Mouse (Mus musculus) myocyte (in vitro differentiated cells): ENCODE results near the gene Sesn2. TPM values are rescaled to one million over a fixed set of nuclear protein-coding genes. Genes with fewer than 3 reads are reported as not detected.
A peak's percentile ranks its signal among the peaks of the same experiment; 100 is the strongest.

ENCODE experiments used
- H3K27me3 ChIP-seq: one replicate; pipeline ENCODE4 v1.6.1; 2011; ENCODE audit not compliant: control insufficient read depth, insufficient read depth, insufficient read length
- H3K36me3 ChIP-seq: one replicate; pipeline ENCODE4 v1.6.1; 2011; ENCODE audit not compliant: control insufficient read depth, insufficient read depth
- H3K4me2 ChIP-seq: one replicate; pipeline ENCODE4 v1.6.1; 2011; ENCODE audit warnings: low read depth, control low read depth
- H3K4me3 ChIP-seq: one replicate; pipeline ENCODE4 v1.5.1; 2011; ENCODE audit warnings: mild to moderate bottlenecking, control low read depth, moderate library complexity
- H3K79me2 ChIP-seq: one replicate; pipeline ENCODE4 v1.6.1; 2011; ENCODE audit not compliant: control insufficient read depth, insufficient read depth
- H3ac ChIP-seq: one replicate; pipeline ENCODE4 v1.6.1; 2011; ENCODE audit not compliant: control insufficient read depth, insufficient read length
- CEBPB ChIP-seq: IDR thresholded peaks from 2 replicates; pipeline ENCODE4 v1.6.1; 2011; ENCODE audit warnings: mild to moderate bottlenecking, moderate library complexity; ENCODE audit not compliant: poor library complexity, insufficient read depth, severe bottlenecking
- E2F4 ChIP-seq: IDR thresholded peaks from one replicate; pipeline ENCODE4 v1.6.1; 2011; ENCODE audit warnings: mild to moderate bottlenecking, control low read depth, moderate library complexity; ENCODE audit not compliant: insufficient read depth
- MAX ChIP-seq: IDR thresholded peaks from one replicate; pipeline ENCODE4 v1.6.1; 2011; ENCODE audit warnings: low read depth, mild to moderate bottlenecking, control low read depth
- MYOD1 ChIP-seq, 3 experiments: IDR thresholded peaks; one replicate each; pipeline ENCODE4 v1.6.1; 2011; ENCODE audit warnings: control low read depth in 2 of 3, low read depth in 2 of 3, mild to moderate bottlenecking in 2 of 3, moderate library complexity in 1 of 3; ENCODE audit not compliant: insufficient read length in 2 of 3, control insufficient read depth in 1 of 3
- MYOG ChIP-seq, 3 experiments: IDR thresholded peaks; one replicate each; pipeline ENCODE4 v1.6.1; 2011; ENCODE audit warnings: control low read depth in 2 of 3, low read depth in 2 of 3, mild to moderate bottlenecking in 2 of 3; ENCODE audit not compliant: insufficient read length in 2 of 3, control insufficient read depth in 1 of 3, insufficient read depth in 1 of 3
- POLR2A ChIP-seq: IDR thresholded peaks from one replicate; pipeline ENCODE4 v1.6.1; 2011; ENCODE audit warnings: low read depth, mild to moderate bottlenecking, control low read depth, moderate library complexity; ENCODE audit not compliant: insufficient read length
- POLR2AphosphoS2 ChIP-seq: IDR thresholded peaks from one replicate; pipeline ENCODE4 v1.6.1; 2011; ENCODE audit warnings: low read depth, control low read depth; ENCODE audit not compliant: insufficient read length
- REST ChIP-seq: IDR thresholded peaks from one replicate; pipeline ENCODE4 v1.6.1; 2011; ENCODE audit warnings: mild to moderate bottlenecking, control low read depth, moderate library complexity; ENCODE audit not compliant: insufficient read depth, insufficient read length
- SRF ChIP-seq: IDR thresholded peaks from one replicate; pipeline ENCODE4 v1.6.1; 2011; ENCODE audit warnings: low read depth; ENCODE audit not compliant: control insufficient read depth, insufficient read length
- TCF12 ChIP-seq: IDR thresholded peaks from one replicate; pipeline ENCODE4 v1.6.1; 2011; ENCODE audit warnings: mild to moderate bottlenecking, control low read depth; ENCODE audit not compliant: poor library complexity, insufficient read depth, severe bottlenecking
- TCF3 ChIP-seq: IDR thresholded peaks from one replicate; pipeline ENCODE4 v1.6.1; 2011; ENCODE audit warnings: low read depth, control low read depth; ENCODE audit not compliant: insufficient read length
- USF1 ChIP-seq: IDR thresholded peaks from one replicate; pipeline ENCODE4 v1.6.1; 2011; ENCODE audit warnings: low read depth, mild to moderate bottlenecking, control low read depth, moderate library complexity
- polyA plus RNA-seq: library from polyadenylated mRNA; unstranded; fragments of >200 nt; fragmentation: generic; extraction: Trizol; gene quantifications from one replicate; pipeline ENCODE4 v1.2.1, GENCODE M21; 2012; ENCODE audit warnings: missing spikeins

Sesn2 gene
- polyA plus RNA-seq, 1 experiment = 71.5 TPM

- H3K79me2 ChIP-seq = no peaks in the 10 kb centered on the region
Measured at GRCm38 (mm10) chr4:132473411-132473810, 36.9 kb downstream of the Sesn2 start.

DNA sequence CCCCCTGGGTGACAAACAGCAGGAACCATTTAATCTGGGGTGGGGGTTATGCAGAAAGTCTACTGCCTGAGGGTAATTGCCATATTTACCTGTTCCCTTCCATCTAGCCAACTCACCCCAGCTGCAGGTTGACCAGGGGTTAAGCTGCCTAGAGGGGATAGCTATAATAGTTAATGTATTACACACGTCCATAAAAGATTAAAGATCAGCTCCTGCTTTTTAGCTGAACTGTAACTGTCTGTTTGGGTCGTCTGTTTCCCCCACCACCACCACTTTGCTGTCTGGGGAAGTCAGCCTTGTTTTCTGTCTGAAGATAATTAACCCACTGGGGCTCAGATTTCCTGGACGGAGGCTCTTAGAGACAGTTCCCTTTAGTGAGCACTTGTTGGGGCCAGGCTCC is 40.4 kb downstream of the Sesn2 start:
- H3ac ChIP-seq = no peak overlapping the region
- TF ChIP-seq TCF3 (no peak), REST (no peak), SRF (no peak), POLR2AphosphoS2 (no peak), MYOD1 (IDR thresholded peaks at IDR 0.05; ENCODE audit: control insufficient read depth in 1 of 3, insufficient read length in 2 of 3, low read depth in 2 of 3) (no peak), POLR2A (no peak), USF1 (no peak), MYOG (IDR thresholded peaks at IDR 0.05; ENCODE audit: control insufficient read depth in 1 of 3, insufficient read depth in 1 of 3, insufficient read length in 2 of 3, low read depth in 2 of 3) (no peak), TCF12 (no peak), E2F4 (no peak)
- H3K4me3 ChIP-seq = no peak overlapping the region
- H3K4me2 ChIP-seq = no peak overlapping the region
- H3K79me2 ChIP-seq = no peaks in the 10 kb centered on the region
- no peaks in the 10 kb centered on the region for H3K27me3 ChIP-seq
- no peaks in the 10 kb centered on the region for H3K36me3 ChIP-seq

More at GRCm38 (mm10) chr4:132473411-132473810, 36.9 kb downstream of the Sesn2 start:
- Histone ChIP-seq H3ac (no peak overlapping the region), H3K4me2 (no peak overlapping the region), H3K4me3 (no peak overlapping the region), H3K27me3 (no peaks in the 10 kb centered on the region), H3K36me3 (no peaks in the 10 kb centered on the region)
- TF ChIP-seq MYOD1 (IDR thresholded peaks at IDR 0.05; ENCODE audit: control insufficient read depth in 1 of 3, insufficient read length in 2 of 3, low read depth in 2 of 3) = no peak
- TF ChIP-seq TCF3 = no peak
- TF ChIP-seq E2F4 = no peak
- TF ChIP-seq SRF = no peak
- no peak for TF ChIP-seq REST
- TF ChIP-seq USF1 = no peak
- TF ChIP-seq POLR2A = no peak
- TF ChIP-seq TCF12 = no peak
- no peak for TF ChIP-seq MAX
- TF ChIP-seq MYOG (IDR thresholded peaks at IDR 0.05; ENCODE audit: control insufficient read depth in 1 of 3, insufficient read depth in 1 of 3, insufficient read length in 2 of 3, low read depth in 2 of 3) = no peak
- no peak for TF ChIP-seq POLR2AphosphoS2
- no peak for TF ChIP-seq CEBPB

GRCm38 (mm10) chr4:132464255-132464613 is 46.1 kb downstream of the Sesn2 start:
- Histone ChIP-seq H3K79me2 (peaks cover 39% of the 10 kb centered on the region), H3K4me3 (peak overlapping the region; percentile 96), H3K36me3 (peaks cover under 1% of the 10 kb centered on the region), H3K4me2 (peak overlapping the region; percentile 65), H3ac (peak overlapping the region; percentile 1), H3K27me3 (no peaks in the 10 kb centered on the region)
- TF ChIP-seq E2F4 (no peak), CEBPB (no peak), REST (no peak), TCF12 (no peak), POLR2AphosphoS2 (no peak), TCF3 (no peak), MYOG (IDR thresholded peaks at IDR 0.05; ENCODE audit: control insufficient read depth in 1 of 3, insufficient read depth in 1 of 3, insufficient read length in 2 of 3, low read depth in 2 of 3) (no peak), POLR2A (no peak)

- Histone ChIP-seq H3K4me2 (peak within 1 kb of the TSS; percentile 97), H3ac (peak within 1 kb of the TSS; percentile 1), H3K36me3 (peaks cover 5% of the 10 kb centered on the region), H3K79me2 (peaks cover 41% of the 10 kb centered on the region), H3K4me3 (peak within 1 kb of the TSS; percentile 96), H3K27me3 (no peaks in the 10 kb centered on the region)
- no peak for TF ChIP-seq MYOG (IDR thresholded peaks at IDR 0.05; ENCODE audit: control insufficient read depth in 1 of 3, insufficient read depth in 1 of 3, insufficient read length in 2 of 3, low read depth in 2 of 3)
- TF ChIP-seq USF1 = no peak
- peak; percentile 16 for TF ChIP-seq MAX
- TF ChIP-seq POLR2A = peak; percentile 55
- TF ChIP-seq TCF3 = no peak
- no peak for TF ChIP-seq CEBPB
- TF ChIP-seq REST = no peak
- TF ChIP-seq E2F4 = peak; percentile 80
- TF ChIP-seq MYOD1 (IDR thresholded peaks at IDR 0.05; ENCODE audit: control insufficient read depth in 1 of 3, insufficient read length in 2 of 3, low read depth in 2 of 3) = no peak
- TF ChIP-seq TCF12 = no peak
- peak; percentile 37 for TF ChIP-seq POLR2AphosphoS2
- TF ChIP-seq SRF = no peak
Measured at GRCm38 (mm10) chr4:132463430-132464254, 46.7 kb downstream of the Sesn2 start, which contains the start of gene Med18. Gene Med18, minus strand, starts transcription at chr4:132463921.

- Histone ChIP-seq H3K79me2 (peaks cover 41% of the 10 kb centered on the region), H3K36me3 (peaks cover 10% of the 10 kb centered on the region), H3K4me3 (peak overlapping the region; percentile 96), H3ac (no peak overlapping the region), H3K4me2 (peak overlapping the region; percentile 97), H3K27me3 (no peaks in the 10 kb centered on the region)
- TF ChIP-seq CEBPB (no peak), POLR2A (no peak), TCF3 (no peak), POLR2AphosphoS2 (no peak), TCF12 (no peak), REST (no peak)
Measured at GRCm38 (mm10) chr4:132462836-132463235, 47.5 kb downstream of the Sesn2 start.
